Mouse (Mus musculus): Measurements from ENCODE around the gene Trafd1. TPM values are rescaled to one million over a fixed set of nuclear protein-coding genes. Genes with fewer than 3 reads are reported as not detected.

The Trafd1 gene
- polyA plus RNA-seq, 1 experiment from 2014 or later: 47.3 TPM

GRCm38 (mm10) chr5:121407856-121408255 lies 22.4 kb upstream of the Trafd1 start:
- Histone ChIP-seq H3K27me3 (ENCODE audit: insufficient read depth, low read length) (no peaks in the 10 kb centered on the region), H3K4me2 (ENCODE audit: low read length) (no peak overlapping the region), H3K4me1 (replicated peaks; ENCODE audit: insufficient read depth, low read length) (no peaks in the 10 kb centered on the region), H3K4me3 (replicated peaks; ENCODE audit: low read depth, low read length) (no peak overlapping the region), H3K9me3 (replicated peaks; ENCODE audit: low read length) (no peaks in the 10 kb centered on the region), H3K27ac (no peak overlapping the region), H3K9ac (ENCODE audit: low read depth, low read length) (no peak overlapping the region), H3K36me3 (ENCODE audit: insufficient read depth, low read length) (peaks cover 19% of the 10 kb centered on the region)
- no peak for TF ChIP-seq CTCF (IDR thresholded peaks at IDR 0.05; ENCODE audit: low read depth)
- DNase-seq (ENCODE audit: low spot score) (no peak), ATAC-seq (replicated peaks; ENCODE audit: low FRiP score, low read depth) (no peak)
- 89% methylated on average over 8 of the region's 8 CpGs for WGBS

- no peak for TF ChIP-seq CTCF (IDR thresholded peaks at IDR 0.05; ENCODE audit: low read depth)
- no peak overlapping the region for H3K9ac ChIP-seq (ENCODE audit: low read depth, low read length)
- H3K4me3 ChIP-seq (replicated peaks; ENCODE audit: low read depth, low read length): no peak overlapping the region
- H3K27ac ChIP-seq: no peak overlapping the region
- 83% methylated on average over 5 of the region's 5 CpGs for WGBS
- ATAC-seq (replicated peaks; ENCODE audit: low FRiP score, low read depth) (no peak), DNase-seq (ENCODE audit: low spot score) (no peak)
- no peaks in the 10 kb centered on the region for H3K9me3 ChIP-seq (replicated peaks; ENCODE audit: low read length)
- no peaks in the 10 kb centered on the region for H3K36me3 ChIP-seq (ENCODE audit: insufficient read depth, low read length)
- H3K4me2 ChIP-seq (ENCODE audit: low read length): no peak overlapping the region
- no peaks in the 10 kb centered on the region for H3K27me3 ChIP-seq (ENCODE audit: insufficient read depth, low read length)
- H3K4me1 ChIP-seq (replicated peaks; ENCODE audit: insufficient read depth, low read length): 0 out of 2 replicates have a peak, but pooled peaks cover 7% of the 10 kb centered on the region
Measured at GRCm38 (mm10) chr5:121400849-121401248, 15.4 kb upstream of the Trafd1 start.

GRCm38 (mm10) chr5:121400064-121400463 lies 14.6 kb upstream of the Trafd1 start:
- Histone ChIP-seq H3K9ac (ENCODE audit: low read depth, low read length) (no peak overlapping the region), H3K36me3 (ENCODE audit: insufficient read depth, low read length) (no peaks in the 10 kb centered on the region), H3K4me1 (replicated peaks; ENCODE audit: insufficient read depth, low read length) (0 out of 2 replicates have a peak, but pooled peaks cover 7% of the 10 kb centered on the region), H3K27me3 (ENCODE audit: insufficient read depth, low read length) (no peaks in the 10 kb centered on the region), H3K9me3 (replicated peaks; ENCODE audit: low read length) (no peaks in the 10 kb centered on the region), H3K27ac (no peak overlapping the region), H3K4me3 (replicated peaks; ENCODE audit: low read depth, low read length) (no peak overlapping the region), H3K4me2 (ENCODE audit: low read length) (no peak overlapping the region)
- WGBS: 40% methylated on average over 5 of the region's 5 CpGs
- TF ChIP-seq CTCF (IDR thresholded peaks at IDR 0.05; ENCODE audit: low read depth): no peak
- no peak for ATAC-seq (replicated peaks; ENCODE audit: low FRiP score, low read depth)
- peak; percentile 15 for DNase-seq (ENCODE audit: low spot score)

GRCm38 (mm10) chr5:121399540-121399939 lies 14.1 kb upstream of the Trafd1 start:
- no peak for ATAC-seq (replicated peaks; ENCODE audit: low FRiP score, low read depth)
- no peak overlapping the region for H3K27ac ChIP-seq
- H3K4me3 ChIP-seq (replicated peaks; ENCODE audit: low read depth, low read length): no peak overlapping the region
- 0 out of 2 replicates have a peak, but pooled peaks cover 7% of the 10 kb centered on the region for H3K4me1 ChIP-seq (replicated peaks; ENCODE audit: insufficient read depth, low read length)
- H3K36me3 ChIP-seq (ENCODE audit: insufficient read depth, low read length): no peaks in the 10 kb centered on the region
- 83% methylated on average over 5 of the region's 5 CpGs for WGBS
- no peak for TF ChIP-seq CTCF (IDR thresholded peaks at IDR 0.05; ENCODE audit: low read depth)
- no peaks in the 10 kb centered on the region for H3K9me3 ChIP-seq (replicated peaks; ENCODE audit: low read length)
- no peak overlapping the region for H3K9ac ChIP-seq (ENCODE audit: low read depth, low read length)
- 0 out of 2 replicates have a peak overlapping the region, but pooled peaks have one; percentile 99 for H3K4me2 ChIP-seq (ENCODE audit: low read length)
- DNase-seq (ENCODE audit: low spot score): no peak
- H3K27me3 ChIP-seq (ENCODE audit: insufficient read depth, low read length): no peaks in the 10 kb centered on the region

GRCm38 (mm10) chr5:121398965-121399462 lies 13.6 kb upstream of the Trafd1 start:
- Histone ChIP-seq H3K9me3 (replicated peaks; ENCODE audit: low read length) (no peaks in the 10 kb centered on the region), H3K27me3 (ENCODE audit: insufficient read depth, low read length) (no peaks in the 10 kb centered on the region), H3K9ac (ENCODE audit: low read depth, low read length) (peak overlapping the region; percentile 89), H3K36me3 (ENCODE audit: insufficient read depth, low read length) (no peaks in the 10 kb centered on the region), H3K27ac (no peak overlapping the region), H3K4me1 (replicated peaks; ENCODE audit: insufficient read depth, low read length) (0 out of 2 replicates have a peak, but pooled peaks cover 7% of the 10 kb centered on the region), H3K4me3 (replicated peaks; ENCODE audit: low read depth, low read length) (peak overlapping the region; percentile 77), H3K4me2 (ENCODE audit: low read length) (peak overlapping the region; percentile 99)
- no peak for DNase-seq (ENCODE audit: low spot score)
- 44% methylated on average over 9 of the region's 9 CpGs for WGBS
- ATAC-seq (replicated peaks; ENCODE audit: low FRiP score, low read depth): no peak
- TF ChIP-seq CTCF (IDR thresholded peaks at IDR 0.05; ENCODE audit: low read depth): no peak

- Histone ChIP-seq H3K4me2 (ENCODE audit: low read length) (peak overlapping the region; percentile 99), H3K27me3 (ENCODE audit: insufficient read depth, low read length) (no peaks in the 10 kb centered on the region), H3K4me3 (replicated peaks; ENCODE audit: low read depth, low read length) (peak overlapping the region; percentile 77), H3K4me1 (replicated peaks; ENCODE audit: insufficient read depth, low read length) (0 out of 2 replicates have a peak, but pooled peaks cover 7% of the 10 kb centered on the region), H3K9ac (ENCODE audit: low read depth, low read length) (peak overlapping the region; percentile 89), H3K9me3 (replicated peaks; ENCODE audit: low read length) (no peaks in the 10 kb centered on the region), H3K27ac (peak overlapping the region; percentile 76), H3K36me3 (ENCODE audit: insufficient read depth, low read length) (no peaks in the 10 kb centered on the region)
- no peak for TF ChIP-seq CTCF (IDR thresholded peaks at IDR 0.05; ENCODE audit: low read depth)
- ATAC-seq (replicated peaks; ENCODE audit: low FRiP score, low read depth): peak; percentile 73
- WGBS: under 1% methylated on average over 67 of the region's 67 CpGs
- DNase-seq (ENCODE audit: low spot score): peak; percentile 23
Measured at GRCm38 (mm10) chr5:121398146-121398964, 12.9 kb upstream of the Trafd1 start.
